Mouse (Mus musculus) neural tube, embryonic 11.5 days (tissue): ENCODE measurements around the gene Gm20481. TPM values are rescaled to one million over a fixed set of nuclear protein-coding genes. Genes with fewer than 3 reads are reported as not detected.
A peak's percentile ranks its signal among the peaks of the same experiment; 100 is the strongest.
"Not testable (repeated sequence)": the region's sequence is repeated elsewhere in the genome, so short reads cannot be mapped to it uniquely, and the experiment has no call there.

ENCODE experiments used
- ATAC-seq: fragments of 200-750 bp; cut with Nextera tagmentation; 2 replicates; pipeline ENCODE4 v1.8.0; 2017; ENCODE audit warnings: moderate number of reproducible peaks, mild to moderate bottlenecking, moderate TSS enrichment, moderate library complexity; ENCODE audit not compliant: insufficient read depth, low FRiP score, low TSS enrichment
- DNase-seq: peaks from one replicate; pipeline ENCODE4 v3.0.0-alpha.2; 2015; ENCODE audit warnings: low spot score
- H3K27ac ChIP-seq: fragments of 300-500 bp; sonication (generic); 2 replicates; pipeline ENCODE4 v1.5.1; 2014; ENCODE audit warnings: low read depth, mild to moderate bottlenecking, low read length
- H3K27me3 ChIP-seq: fragments of 300-500 bp; sonication (generic); 2 replicates; pipeline ENCODE4 v1.6.1; 2014; ENCODE audit warnings: mild to moderate bottlenecking, low read length, mixed read lengths; ENCODE audit not compliant: control insufficient read depth, insufficient read depth
- H3K36me3 ChIP-seq: fragments of 300-500 bp; sonication (generic); 2 replicates; pipeline ENCODE4 v1.6.1; 2014; ENCODE audit warnings: mild to moderate bottlenecking, low read length, moderate library complexity, mixed read lengths; ENCODE audit not compliant: control insufficient read depth, insufficient read depth
- H3K4me1 ChIP-seq: fragments of 300-500 bp; sonication (generic); 2 replicates; pipeline ENCODE4 v1.6.1; 2014; ENCODE audit warnings: low read length, mixed read lengths; ENCODE audit not compliant: control insufficient read depth, insufficient read depth
- H3K4me2 ChIP-seq: fragments of 300-500 bp; sonication (generic); 2 replicates; pipeline ENCODE4 v1.6.1; 2014; ENCODE audit warnings: low read depth, mild to moderate bottlenecking, moderate library complexity
- H3K4me3 ChIP-seq: fragments of 300-500 bp; sonication (generic); 2 replicates; pipeline ENCODE4 v1.5.1; 2014; ENCODE audit warnings: low read depth, low read length
- H3K9ac ChIP-seq: fragments of 300-500 bp; sonication (generic); 2 replicates; pipeline ENCODE4 v1.6.1; 2014; ENCODE audit warnings: mild to moderate bottlenecking, low read length
- H3K9me3 ChIP-seq: fragments of 300-500 bp; sonication (generic); 2 replicates; pipeline ENCODE4 v1.6.1; 2016; ENCODE audit warnings: low read length; ENCODE audit not compliant: control insufficient read depth
- WGBS: fragments of 180-500 bp; shearing (Covaris S2); extraction: QIAGEN DNeasy Blood & Tissue Kit; methylation state at CpG from one replicate; pipeline ENCODE4 v1.1.7; 2014; 5-methylcytosine and 5-hydroxymethylcytosine counted together
- polyA plus RNA-seq: library from polyadenylated mRNA; unstranded; fragments of >200 nt; fragmentation: Nextera tagmentation; extraction: Ambion mirVana; gene quantifications from 2 replicates; pipeline ENCODE4 v1.2.1, GENCODE M21; 2014

Gene Gm20481
- polyA plus RNA-seq, 1 experiment from 2014 or later: not detected

DNA sequence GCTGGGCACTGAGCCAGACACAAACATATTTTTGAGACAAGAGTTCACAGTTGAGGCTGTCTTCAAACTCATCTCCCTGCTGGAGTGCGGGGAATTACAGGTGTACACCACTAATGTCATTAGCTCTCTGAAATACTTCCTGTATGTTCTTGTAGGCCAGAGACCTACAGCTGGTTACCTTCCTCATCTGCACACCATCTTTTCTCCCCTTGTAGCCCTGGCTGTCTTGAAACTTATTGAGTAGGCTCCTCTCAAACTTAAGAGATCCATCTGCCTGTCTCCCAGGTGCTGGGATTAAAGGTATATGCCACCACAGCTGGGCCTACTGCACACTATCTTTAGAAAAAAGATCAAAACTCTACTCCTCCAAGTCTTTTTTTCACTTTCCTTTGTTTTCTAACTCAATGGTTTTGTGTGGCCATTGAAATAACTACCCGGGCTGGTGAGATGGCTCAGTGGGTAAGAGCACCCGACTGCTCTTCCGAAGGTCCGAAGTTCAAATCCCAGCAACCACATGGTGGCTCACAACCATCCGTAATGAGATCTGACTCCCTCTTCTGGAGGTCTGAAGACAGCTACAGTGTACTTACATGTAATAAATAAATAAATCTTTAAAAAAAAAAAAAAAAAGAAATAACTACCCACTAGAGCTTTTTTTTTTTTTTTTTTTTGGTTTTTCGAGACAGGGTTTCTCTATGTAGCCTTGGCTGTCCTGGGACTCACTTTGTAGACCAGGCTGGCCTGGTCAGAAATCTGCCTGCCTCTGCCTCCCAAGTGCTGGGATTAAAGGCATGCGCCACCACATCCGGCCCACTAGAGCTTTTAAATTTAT lies 20.8 kb upstream of the Gm20481 start:
- not testable (repeated sequence) for H3K9ac ChIP-seq, H3K27ac ChIP-seq, H3K27me3 ChIP-seq, H3K4me2 ChIP-seq, H3K4me1 ChIP-seq, H3K9me3 ChIP-seq, ATAC-seq, DNase-seq, H3K4me3 ChIP-seq
- H3K36me3 ChIP-seq: peaks cover 11% of the 10 kb centered on the region
- WGBS: 65% methylated on average over 9 of the region's 9 CpGs

DNA sequence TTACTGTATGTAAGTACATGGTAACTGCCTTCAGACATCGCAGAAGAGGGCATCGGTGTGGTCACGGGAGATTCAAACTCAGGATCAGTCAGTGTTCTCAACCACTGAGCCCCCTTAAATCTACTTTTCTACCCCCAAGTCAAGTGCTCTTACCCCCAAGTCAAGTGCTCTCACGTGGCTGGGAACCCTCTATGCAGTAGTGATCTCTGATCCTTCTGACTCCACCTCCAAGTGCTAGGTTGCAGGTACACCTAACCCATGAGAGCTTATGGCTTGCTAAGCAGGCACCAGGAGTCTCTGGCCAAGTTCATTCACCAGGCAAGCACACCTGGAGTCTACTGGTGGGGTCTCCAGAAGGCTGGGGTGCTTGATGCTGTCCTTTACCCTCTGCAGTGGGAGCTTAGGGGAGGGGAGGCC lies 20.2 kb upstream of the Gm20481 start:
- Histone ChIP-seq H3K27ac (no peak overlapping the region), H3K9ac (no peak overlapping the region), H3K27me3 (no peaks in the 10 kb centered on the region), H3K9me3 (no peaks in the 10 kb centered on the region), H3K4me2 (no peak overlapping the region; the same call in 1 of the 2 replicates), H3K36me3 (peaks cover 11% of the 10 kb centered on the region), H3K4me1 (peaks cover 7% of the 10 kb centered on the region; the same call in 1 of the 2 replicates), H3K4me3 (no peak overlapping the region)
- DNase-seq: no peak
- WGBS: 31% methylated on average over 4 of the region's 4 CpGs
- ATAC-seq: 0 out of 2 replicates have a peak, but pooled peaks have one; percentile 5

DNA sequence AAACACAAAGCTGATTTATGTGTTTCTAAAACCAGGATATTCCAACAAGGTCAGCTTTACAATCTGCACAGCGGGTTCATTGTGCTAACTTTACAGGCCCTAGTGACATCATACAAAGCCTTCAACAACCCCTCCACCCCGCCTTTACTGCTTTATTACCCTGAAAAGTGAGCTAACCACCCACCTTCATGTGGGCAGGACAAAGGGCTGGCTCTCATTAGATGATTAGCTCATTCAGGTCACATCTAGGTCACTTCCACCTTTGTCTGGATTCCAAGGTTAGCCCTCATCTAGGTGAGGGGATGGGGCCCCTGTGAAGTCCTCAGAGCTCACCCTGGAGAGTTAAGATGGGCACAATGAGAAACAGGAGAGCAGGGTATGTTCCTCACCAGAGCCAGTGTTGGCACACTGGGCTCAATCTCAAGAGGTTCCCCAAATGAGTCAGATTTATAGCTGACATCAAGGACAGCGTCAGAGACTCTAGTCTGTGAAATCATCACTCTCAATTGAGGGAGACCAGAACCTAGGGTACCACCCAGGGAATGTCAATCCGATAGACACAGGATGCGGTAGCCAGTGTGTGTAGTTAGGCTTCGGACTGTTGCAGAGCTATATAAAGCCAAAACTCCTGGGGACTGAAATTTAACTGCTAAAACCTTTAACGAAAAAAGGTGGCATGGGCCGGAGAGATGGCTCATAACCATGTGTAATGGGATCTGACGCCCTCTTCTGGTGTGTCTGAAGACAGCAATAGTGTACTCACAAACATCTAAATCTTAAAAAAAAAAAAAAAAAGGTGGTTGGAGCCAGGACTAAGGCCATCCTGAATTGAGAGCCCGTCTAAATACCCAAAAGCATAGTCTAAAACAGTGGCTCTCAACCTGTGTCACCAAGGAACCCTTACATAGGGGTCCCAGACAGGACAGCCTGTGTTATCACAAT lies 18.9 kb upstream of the Gm20481 start:
- H3K27me3 ChIP-seq: no peaks in the 10 kb centered on the region

DNA sequence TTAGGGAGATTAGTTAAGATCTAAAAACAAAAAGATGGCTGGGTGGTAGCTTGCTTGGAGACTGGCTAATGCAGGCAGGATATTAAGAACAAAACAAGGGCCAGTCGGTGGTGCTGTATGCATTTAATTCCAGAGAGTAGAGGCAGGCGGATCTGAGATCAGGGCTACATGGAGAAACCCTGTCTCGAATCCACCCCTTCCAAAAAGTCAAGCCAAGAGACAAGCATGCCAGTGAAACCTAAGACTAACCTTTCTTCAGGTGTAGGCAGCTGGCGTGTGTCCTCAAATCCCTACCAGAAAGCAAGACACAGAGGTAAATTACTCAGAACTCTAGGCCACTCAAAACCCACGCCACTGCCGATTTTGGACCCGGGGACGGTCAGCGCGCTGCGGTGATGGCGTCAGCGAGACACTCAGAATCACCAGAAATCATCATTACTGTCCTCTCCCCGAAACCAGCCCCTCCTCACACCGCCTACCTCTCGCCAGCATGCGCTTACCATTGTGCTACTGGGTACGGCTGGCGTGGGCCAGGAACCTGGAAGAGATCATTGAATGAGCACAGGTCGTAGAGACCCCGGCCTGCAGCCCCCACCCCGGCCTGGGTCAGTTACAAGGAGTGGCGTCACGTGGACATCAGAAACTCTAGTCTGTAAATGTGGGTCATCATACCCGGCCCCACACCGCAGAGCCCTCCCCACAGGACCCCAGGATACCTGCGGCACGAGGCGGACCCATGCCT lies 17.9 kb upstream of the Gm20481 start:
- H3K9me3 ChIP-seq: no peaks in the 10 kb centered on the region
- H3K4me3 ChIP-seq: peak overlapping the region; percentile 99
- peaks cover 7% of the 10 kb centered on the region; the same call in 1 of the 2 replicates for H3K4me1 ChIP-seq
- H3K9ac ChIP-seq: peak overlapping the region; percentile 99
- WGBS: under 1% methylated on average over 29 of the region's 29 CpGs
- H3K27me3 ChIP-seq: 0 out of 2 replicates have a peak, but pooled peaks cover under 1% of the 10 kb centered on the region
- peak overlapping the region; percentile 76 for H3K4me2 ChIP-seq
- ATAC-seq (no peak), DNase-seq (no peak)
- peaks cover 11% of the 10 kb centered on the region for H3K36me3 ChIP-seq
- H3K27ac ChIP-seq: peak overlapping the region; percentile 92

More for the DNA sequence above, 18.9 kb upstream of the Gm20481 start:
- peaks cover 11% of the 10 kb centered on the region for H3K36me3 ChIP-seq
- peak overlapping the region; percentile 99 for H3K9ac ChIP-seq
- H3K4me2 ChIP-seq: peak overlapping the region; percentile 76
- H3K4me1 ChIP-seq: peaks cover 7% of the 10 kb centered on the region; the same call in 1 of the 2 replicates
- H3K27ac ChIP-seq: peak overlapping the region; percentile 92
- no peak for DNase-seq
- no peak for ATAC-seq
- WGBS: 19% methylated on average over 10 of the region's 10 CpGs
- peak overlapping the region; percentile 99 for H3K4me3 ChIP-seq
- no peaks in the 10 kb centered on the region for H3K9me3 ChIP-seq

DNA sequence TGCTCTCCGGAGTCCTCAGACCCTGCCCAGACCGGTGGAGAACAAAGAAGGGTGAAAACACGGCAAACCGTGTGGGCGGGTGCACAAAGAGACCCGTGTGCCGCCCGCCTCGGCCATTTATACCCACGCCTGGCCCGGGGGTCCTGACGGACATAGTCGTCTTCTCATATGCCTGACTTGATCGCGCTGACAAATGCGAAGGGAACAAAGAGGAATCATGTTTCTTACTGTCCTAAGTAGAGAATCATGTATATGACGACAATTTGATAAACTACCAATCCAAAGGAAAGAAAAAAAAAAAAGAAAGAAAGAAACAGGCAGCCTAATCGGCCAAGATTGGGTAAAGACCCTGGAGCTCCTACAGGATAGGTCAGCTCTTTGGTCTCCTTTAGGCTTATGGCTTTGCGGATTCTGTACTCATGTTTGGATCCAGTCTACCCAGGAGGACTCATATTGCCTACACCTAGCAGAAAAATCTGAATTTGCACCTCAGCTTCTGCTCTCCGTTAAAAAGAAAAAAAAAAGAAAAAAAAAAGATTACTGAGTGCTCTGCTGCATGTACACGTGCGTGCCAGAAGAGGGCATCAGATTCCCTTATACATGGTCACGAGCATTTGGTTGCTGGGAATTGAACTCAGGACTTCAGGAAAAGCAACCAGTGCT lies 17.2 kb upstream of the Gm20481 start:
- under 1% methylated on average over 23 of the region's 23 CpGs for WGBS
- Histone ChIP-seq H3K9me3 (no peaks in the 10 kb centered on the region), H3K4me1 (peaks cover 7% of the 10 kb centered on the region; the same call in 1 of the 2 replicates), H3K4me2 (peak overlapping the region; percentile 76), H3K9ac (peak overlapping the region; percentile 99), H3K4me3 (peak overlapping the region; percentile 99), H3K36me3 (peaks cover 11% of the 10 kb centered on the region), H3K27ac (peak overlapping the region; percentile 92), H3K27me3 (0 out of 2 replicates have a peak, but pooled peaks cover 3% of the 10 kb centered on the region)
- DNase-seq (peak; percentile 85), ATAC-seq (peak; percentile 79)

DNA sequence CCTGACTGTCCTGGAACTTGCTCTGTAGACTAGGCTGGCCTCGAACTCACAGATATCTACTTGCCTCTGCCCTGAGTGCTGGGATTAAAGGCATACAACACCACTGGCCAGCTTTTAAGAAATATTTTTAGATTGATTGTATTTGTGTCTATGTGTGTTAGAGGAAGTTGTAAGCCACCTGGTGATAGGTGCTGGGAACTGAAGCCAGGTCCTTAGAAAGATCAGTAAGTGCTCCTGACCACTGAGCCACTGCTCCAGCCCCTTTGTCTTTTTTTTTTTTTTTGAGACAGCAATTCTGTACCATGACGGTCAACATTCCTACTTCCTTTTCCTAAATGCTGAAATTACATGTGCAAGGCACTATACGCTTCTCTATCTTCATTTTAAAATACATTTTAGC lies 16.5 kb upstream of the Gm20481 start:
- Histone ChIP-seq H3K27me3 (0 out of 2 replicates have a peak, but pooled peaks cover 3% of the 10 kb centered on the region), H3K9ac (no peak overlapping the region), H3K9me3 (no peaks in the 10 kb centered on the region), H3K36me3 (peaks cover 11% of the 10 kb centered on the region), H3K4me1 (peaks cover 7% of the 10 kb centered on the region; the same call in 1 of the 2 replicates), H3K4me2 (no peak overlapping the region; the same call in 1 of the 2 replicates), H3K27ac (no peak overlapping the region), H3K4me3 (no peak overlapping the region; the same call in 1 of the 2 replicates)
- WGBS: 92% methylated on average over 3 of the region's 3 CpGs
- no peak for ATAC-seq
- DNase-seq: no peak

DNA sequence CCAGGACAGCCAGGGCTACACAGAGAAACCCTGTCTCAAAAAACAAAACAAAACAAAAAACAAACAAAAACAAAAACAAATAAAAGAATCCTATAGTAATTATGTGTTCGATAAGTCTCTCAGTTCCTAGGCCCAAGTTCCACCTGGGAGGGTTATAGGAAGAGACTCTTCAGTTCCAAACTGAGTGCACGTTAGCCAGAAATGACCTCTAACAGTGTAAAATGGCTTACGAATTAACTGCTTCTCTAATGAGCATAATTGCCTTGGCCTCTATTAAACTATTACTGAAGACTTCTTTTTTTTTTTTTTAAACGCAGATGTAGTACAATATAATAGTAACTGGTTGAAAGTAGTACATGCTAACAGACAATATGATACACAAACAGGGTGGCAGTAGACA lies 15.8 kb upstream of the Gm20481 start:
- peaks cover 11% of the 10 kb centered on the region for H3K36me3 ChIP-seq
- H3K9ac ChIP-seq: no peak overlapping the region
- H3K4me3 ChIP-seq: no peak overlapping the region
- H3K9me3 ChIP-seq: no peaks in the 10 kb centered on the region
- no peak overlapping the region for H3K27ac ChIP-seq
- WGBS: 94% methylated on average over 4 of the region's 4 CpGs
- 0 out of 2 replicates have a peak, but pooled peaks cover 3% of the 10 kb centered on the region for H3K27me3 ChIP-seq
- ATAC-seq: no peak
- no peak for DNase-seq
- H3K4me1 ChIP-seq: peaks cover 7% of the 10 kb centered on the region; the same call in 1 of the 2 replicates
- no peak overlapping the region for H3K4me2 ChIP-seq
